Mouse (Mus musculus) liver, embryonic 13.5 days (tissue): ENCODE measurements at regions not wholly inside any gene's neighbourhood (a gene's known extent, or its start where the extent isn't known, plus 50 kb on each side); places are given as distances from the start of the nearest gene placed in this dataset.

Experiments used
- ATAC-seq: fragments of 200-750 bp; cut with Nextera tagmentation; 2 replicates; pipeline ENCODE4 v1.8.0; 2017; ENCODE audit warnings: low read depth, mild to moderate bottlenecking, moderate number of reproducible peaks, moderate library complexity
- DNase-seq: peaks from one replicate; pipeline ENCODE4 v3.0.0; 2022
- H3K27ac ChIP-seq: fragments of 300-500 bp; sonication (generic); 2 replicates; pipeline ENCODE4 v1.5.1; 2015; ENCODE audit warnings: moderate library complexity, mild to moderate bottlenecking, inconsistent platforms
- H3K27me3 ChIP-seq: fragments of 300-500 bp; sonication (generic); 2 replicates; pipeline ENCODE4 v1.6.1; 2015; ENCODE audit warnings: mild to moderate bottlenecking, inconsistent platforms
- H3K36me3 ChIP-seq: fragments of 300-500 bp; sonication (generic); 2 replicates; pipeline ENCODE4 v1.6.1; 2015; ENCODE audit warnings: mild to moderate bottlenecking, inconsistent platforms
- H3K4me1 ChIP-seq: fragments of 300-500 bp; sonication (generic); replicated peaks from 2 replicates; pipeline ENCODE4 v1.6.1; 2015; ENCODE audit warnings: inconsistent platforms
- H3K4me2 ChIP-seq: fragments of 300-500 bp; sonication (generic); 2 replicates; pipeline ENCODE4 v1.6.1; 2015; ENCODE audit warnings: inconsistent platforms, mild to moderate bottlenecking, moderate library complexity
- H3K4me3 ChIP-seq: fragments of 300-500 bp; sonication (generic); replicated peaks from 2 replicates; pipeline ENCODE4 v1.5.1; 2015; ENCODE audit warnings: mild to moderate bottlenecking, inconsistent platforms
- H3K9ac ChIP-seq: fragments of 300-500 bp; sonication (generic); 2 replicates; pipeline ENCODE4 v1.6.1; 2015; ENCODE audit warnings: mild to moderate bottlenecking, inconsistent platforms
- H3K9me3 ChIP-seq: fragments of 300-500 bp; sonication (generic); replicated peaks from 2 replicates; pipeline ENCODE4 v1.6.1; 2016; ENCODE audit warnings: inconsistent platforms
- WGBS: fragments of 180-500 bp; shearing (Covaris S2); methylation state at CpG from one replicate; pipeline ENCODE4 v1.1.7; 2015; ENCODE audit not compliant: insufficient replicate concordance; 5-methylcytosine and 5-hydroxymethylcytosine counted together

DNA sequence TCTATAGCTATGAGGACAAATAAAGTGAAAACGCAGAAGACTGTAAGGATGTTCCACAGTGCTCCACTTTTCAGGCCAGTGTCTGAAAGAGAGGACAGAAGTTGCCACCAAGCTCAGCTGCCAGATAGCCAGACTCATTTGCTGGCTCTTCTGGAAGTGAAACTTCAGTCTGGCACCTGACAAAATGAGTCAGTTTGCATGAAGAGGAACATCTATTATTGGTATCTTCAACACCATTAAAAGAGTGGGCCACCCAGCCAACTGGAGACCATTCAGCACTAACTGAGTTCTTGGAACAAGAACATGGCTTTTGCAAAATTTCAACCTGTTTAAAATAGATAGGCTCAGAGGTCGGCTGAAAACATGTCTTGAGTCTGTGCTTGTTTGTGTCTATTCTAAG lies 592.4 kb upstream of the Tbl1xr1 start:
- Histone ChIP-seq H3K27me3 (no peaks in the 10 kb centered on the region), H3K4me1 (no peaks in the 10 kb centered on the region), H3K27ac (no peak overlapping the region), H3K36me3 (no peaks in the 10 kb centered on the region), H3K9me3 (no peaks in the 10 kb centered on the region; the same call in 1 of the 2 replicates), H3K4me2 (no peak overlapping the region), H3K4me3 (no peak overlapping the region), H3K9ac (no peak overlapping the region)
- 42% methylated on average over 2 of the region's 2 CpGs for WGBS
- DNase-seq (no peak), ATAC-seq (no peak)

DNA sequence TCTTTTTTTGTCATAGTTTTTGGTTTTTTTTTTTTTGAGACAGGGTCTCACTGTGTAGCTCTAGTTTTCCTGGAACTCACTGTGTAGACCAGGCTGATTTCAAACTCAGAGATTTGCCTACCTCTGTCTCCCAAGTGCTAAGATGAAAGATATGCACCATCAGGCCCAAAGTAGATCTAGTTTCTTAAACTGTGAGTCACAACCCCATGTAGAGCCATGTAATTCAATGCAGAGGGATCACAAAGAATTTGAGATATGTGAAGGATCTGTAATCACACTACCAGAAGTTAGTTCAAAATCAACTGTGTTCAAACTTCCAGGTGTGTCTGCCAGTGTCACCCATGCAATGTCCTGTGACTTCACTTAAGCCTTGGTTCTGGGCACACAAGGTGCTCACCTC lies 591.0 kb upstream of the Tbl1xr1 start:
- Histone ChIP-seq H3K36me3 (no peaks in the 10 kb centered on the region), H3K27ac (no peak overlapping the region), H3K27me3 (no peaks in the 10 kb centered on the region), H3K9ac (no peak overlapping the region), H3K4me1 (no peaks in the 10 kb centered on the region), H3K4me2 (no peak overlapping the region), H3K4me3 (no peak overlapping the region), H3K9me3 (no peaks in the 10 kb centered on the region; the same call in 1 of the 2 replicates)
- ATAC-seq = no peak
- DNase-seq = no peak

DNA sequence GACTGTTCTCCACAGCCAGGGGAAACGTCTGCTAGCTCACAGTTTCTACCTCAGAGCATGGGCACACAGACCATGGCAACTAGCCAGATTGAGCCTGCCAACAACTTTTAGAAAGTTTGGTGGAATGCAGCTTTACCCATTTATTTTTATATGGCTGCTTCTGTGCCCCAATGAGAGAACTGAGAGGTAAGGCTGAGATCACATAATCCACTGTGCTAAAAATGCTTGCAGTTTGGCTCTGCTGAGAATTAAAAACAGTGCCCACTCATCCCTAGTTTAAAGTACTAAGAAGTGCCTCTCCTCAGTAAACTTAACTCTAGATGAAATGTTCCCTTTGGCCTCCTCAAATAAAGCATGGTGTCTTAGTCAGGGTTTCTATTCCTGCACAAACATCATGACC lies 586.9 kb upstream of the Tbl1xr1 start:
- 53% methylated on average over 1 of the region's 1 CpGs for WGBS
- H3K9ac ChIP-seq = no peak overlapping the region
- no peak overlapping the region for H3K27ac ChIP-seq
- no peak overlapping the region for H3K4me3 ChIP-seq
- no peaks in the 10 kb centered on the region for H3K27me3 ChIP-seq
- ATAC-seq (no peak), DNase-seq (no peak)
- H3K36me3 ChIP-seq = no peaks in the 10 kb centered on the region
- H3K4me1 ChIP-seq = no peaks in the 10 kb centered on the region
- no peak overlapping the region for H3K4me2 ChIP-seq
- no peaks in the 10 kb centered on the region; the same call in 1 of the 2 replicates for H3K9me3 ChIP-seq

- H3K27me3 ChIP-seq = no peaks in the 10 kb centered on the region
- no peaks in the 10 kb centered on the region for H3K36me3 ChIP-seq
- H3K4me2 ChIP-seq = no peak overlapping the region
- 35% methylated on average over 3 of the region's 3 CpGs for WGBS
- no peak overlapping the region for H3K27ac ChIP-seq
- no peaks in the 10 kb centered on the region for H3K4me1 ChIP-seq
- H3K9me3 ChIP-seq = no peaks in the 10 kb centered on the region; the same call in 1 of the 2 replicates
- DNase-seq (no peak), ATAC-seq (no peak)
- no peak overlapping the region for H3K9ac ChIP-seq
- no peak overlapping the region for H3K4me3 ChIP-seq
These were observed 584.0 kb upstream of the Tbl1xr1 start for GRCm38 (mm10) chr3:21492413-21492812.

GRCm38 (mm10) chr3:21493384-21493783 lies 583.1 kb upstream of the Tbl1xr1 start:
- no peak overlapping the region for H3K9ac ChIP-seq
- H3K9me3 ChIP-seq = no peaks in the 10 kb centered on the region; the same call in 1 of the 2 replicates
- H3K36me3 ChIP-seq = no peaks in the 10 kb centered on the region
- no peak overlapping the region for H3K4me2 ChIP-seq
- H3K27me3 ChIP-seq = no peaks in the 10 kb centered on the region
- no peak overlapping the region for H3K27ac ChIP-seq
- 84% methylated on average over 6 of the region's 6 CpGs for WGBS
- no peak for ATAC-seq
- DNase-seq = no peak
- H3K4me3 ChIP-seq = no peak overlapping the region
- no peaks in the 10 kb centered on the region for H3K4me1 ChIP-seq

- no peak for ATAC-seq
These were observed 581.5 kb upstream of the Tbl1xr1 start for GRCm38 (mm10) chr3:21494904-21495303.

GRCm38 (mm10) chr3:21495651-21496050 lies 580.8 kb upstream of the Tbl1xr1 start:
- H3K27me3 ChIP-seq = no peaks in the 10 kb centered on the region
- no peak overlapping the region for H3K4me3 ChIP-seq
- no peaks in the 10 kb centered on the region for H3K36me3 ChIP-seq
- DNase-seq (no peak), ATAC-seq (no peak)
- no peaks in the 10 kb centered on the region for H3K4me1 ChIP-seq
- H3K4me2 ChIP-seq = no peak overlapping the region
- no peaks in the 10 kb centered on the region for H3K9me3 ChIP-seq
- no peak overlapping the region for H3K9ac ChIP-seq
- 45% methylated on average over 5 of the region's 5 CpGs for WGBS
- H3K27ac ChIP-seq = no peak overlapping the region

More at GRCm38 (mm10) chr3:21494904-21495303, 581.5 kb upstream of the Tbl1xr1 start:
- no peak overlapping the region for H3K27ac ChIP-seq
- no peak overlapping the region for H3K9ac ChIP-seq
- H3K9me3 ChIP-seq = no peaks in the 10 kb centered on the region
- no peak overlapping the region for H3K4me3 ChIP-seq
- DNase-seq = no peak
- H3K27me3 ChIP-seq = no peaks in the 10 kb centered on the region
- 52% methylated on average over 3 of the region's 3 CpGs for WGBS
- no peaks in the 10 kb centered on the region for H3K4me1 ChIP-seq
- H3K36me3 ChIP-seq = no peaks in the 10 kb centered on the region
- no peak overlapping the region for H3K4me2 ChIP-seq

DNA sequence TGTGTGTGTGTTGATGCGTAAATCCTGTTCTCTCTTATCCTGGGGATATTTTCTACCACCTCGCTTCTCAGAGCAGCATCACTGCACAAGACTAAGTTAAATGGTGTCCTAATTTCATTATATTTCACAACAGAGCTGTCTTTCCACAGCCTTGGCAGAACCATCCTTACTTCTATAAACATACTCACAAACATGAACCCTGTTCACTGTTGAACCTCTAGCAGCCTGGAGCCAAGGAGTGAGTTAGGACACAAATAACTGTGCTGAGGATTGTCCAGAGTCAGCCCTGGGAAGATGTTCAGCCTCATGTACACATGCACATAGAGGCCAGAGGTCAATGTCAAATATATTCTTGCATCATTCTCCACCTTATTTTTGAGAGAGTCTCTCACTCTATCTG lies 580.3 kb upstream of the Tbl1xr1 start:
- Histone ChIP-seq H3K27me3 (no peaks in the 10 kb centered on the region), H3K9ac (no peak overlapping the region), H3K36me3 (no peaks in the 10 kb centered on the region), H3K4me3 (no peak overlapping the region), H3K9me3 (no peaks in the 10 kb centered on the region), H3K27ac (no peak overlapping the region), H3K4me2 (no peak overlapping the region), H3K4me1 (no peaks in the 10 kb centered on the region)
- DNase-seq (no peak), ATAC-seq (no peak)
- WGBS = 50% methylated on average over 2 of the region's 2 CpGs

GRCm38 (mm10) chr3:21497011-21497410 lies 579.4 kb upstream of the Tbl1xr1 start:
- Histone ChIP-seq H3K27ac (no peak overlapping the region), H3K9me3 (no peaks in the 10 kb centered on the region), H3K9ac (no peak overlapping the region), H3K4me3 (no peak overlapping the region), H3K36me3 (no peaks in the 10 kb centered on the region), H3K4me1 (no peaks in the 10 kb centered on the region), H3K4me2 (no peak overlapping the region), H3K27me3 (no peaks in the 10 kb centered on the region)
- 26% methylated on average over 1 of the region's 1 CpGs for WGBS
- DNase-seq = no peak
- ATAC-seq = no peak

DNA sequence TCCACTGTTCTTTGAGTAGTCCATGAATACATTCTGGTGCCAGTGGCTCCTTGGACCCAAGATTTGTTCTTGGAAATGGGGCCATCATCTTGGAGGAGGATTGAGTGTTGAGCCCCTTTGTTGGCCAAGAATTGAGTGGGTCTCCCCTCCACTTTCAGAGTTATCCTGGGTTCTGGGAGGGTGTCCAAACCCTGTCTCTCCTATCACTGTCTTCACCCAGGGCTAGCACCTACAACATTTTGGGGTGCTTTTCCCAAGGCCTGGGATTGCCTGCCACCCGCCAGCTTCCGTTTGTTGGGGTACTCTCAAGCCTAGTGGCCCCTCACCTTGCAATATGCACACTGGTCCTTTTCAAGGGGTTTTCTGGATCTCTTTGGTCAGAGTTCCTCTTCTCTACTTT lies 568.8 kb upstream of the Tbl1xr1 start:
- Histone ChIP-seq H3K27me3 (no peaks in the 10 kb centered on the region), H3K36me3 (no peaks in the 10 kb centered on the region), H3K9ac (no peak overlapping the region), H3K27ac (no peak overlapping the region), H3K9me3 (peaks cover 17% of the 10 kb centered on the region; the same call in 1 of the 2 replicates), H3K4me2 (no peak overlapping the region), H3K4me3 (no peak overlapping the region), H3K4me1 (no peaks in the 10 kb centered on the region)
- DNase-seq (no peak), ATAC-seq (no peak)
- 61% methylated on average over 2 of the region's 2 CpGs for WGBS

DNA sequence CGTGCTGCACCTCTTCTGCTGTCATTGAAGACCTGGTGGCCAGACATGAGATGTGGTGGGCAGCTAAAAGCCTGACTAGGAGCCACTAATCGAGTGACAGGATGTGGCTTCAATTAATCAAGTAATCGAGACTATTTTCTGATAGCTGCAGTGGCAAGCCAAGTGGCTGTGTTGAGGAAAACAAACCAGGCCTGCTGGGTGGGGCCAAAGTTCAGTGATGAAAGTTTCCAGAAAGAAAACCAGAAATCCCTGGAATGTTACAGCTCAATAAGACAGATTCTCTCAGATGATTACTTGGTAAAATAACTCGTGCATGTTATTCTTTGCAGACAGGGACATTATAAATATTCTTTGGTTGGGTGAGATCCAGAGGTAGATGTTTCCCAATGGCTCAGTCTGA lies 564.4 kb upstream of the Tbl1xr1 start:
- Histone ChIP-seq H3K4me1 (no peaks in the 10 kb centered on the region), H3K4me3 (no peak overlapping the region), H3K9me3 (peaks cover 14% of the 10 kb centered on the region; the same call in 1 of the 2 replicates), H3K36me3 (no peaks in the 10 kb centered on the region), H3K27me3 (no peaks in the 10 kb centered on the region), H3K9ac (no peak overlapping the region), H3K27ac (no peak overlapping the region), H3K4me2 (no peak overlapping the region)
- no peak for ATAC-seq
- DNase-seq = no peak
- WGBS = 34% methylated on average over 4 of the region's 4 CpGs

- H3K9ac ChIP-seq = no peak overlapping the region
- no peak overlapping the region for H3K27ac ChIP-seq
- ATAC-seq (no peak), DNase-seq (no peak)
- H3K4me3 ChIP-seq = no peak overlapping the region
- WGBS = 39% methylated on average over 1 of the region's 1 CpGs
- H3K36me3 ChIP-seq = no peaks in the 10 kb centered on the region
- H3K4me2 ChIP-seq = no peak overlapping the region
- H3K27me3 ChIP-seq = no peaks in the 10 kb centered on the region
- H3K4me1 ChIP-seq = no peaks in the 10 kb centered on the region
- H3K9me3 ChIP-seq = no peaks in the 10 kb centered on the region
These were observed 552.0 kb upstream of the Tbl1xr1 start for GRCm38 (mm10) chr3:21524426-21524937.
